Mouse (Mus musculus): ENCODE measurements at regions not wholly inside any gene's neighbourhood (a gene's known extent, or its start where the extent isn't known, plus 50 kb on each side); places are given as distances from the start of the nearest gene placed in this dataset.
A peak's percentile ranks its signal among the peaks of the same experiment; 100 is the strongest.

- DNase-seq (ENCODE audit: low read depth): no peak
These were observed 405.6 kb upstream of the Klf4 start for GRCm38 (mm10) chr4:55937833-55938232.

- no peak for DNase-seq (ENCODE audit: low read depth)
These were observed 397.0 kb upstream of the Klf4 start for GRCm38 (mm10) chr4:55929141-55929782.

- no peak for DNase-seq (ENCODE audit: low read depth)
These were observed 396.4 kb upstream of the Klf4 start for GRCm38 (mm10) chr4:55928670-55929069.

GRCm38 (mm10) chr4:55928196-55928595 lies 395.9 kb upstream of the Klf4 start:
- DNase-seq (ENCODE audit: low read depth): no peak

GRCm38 (mm10) chr4:55927391-55927790 lies 395.1 kb upstream of the Klf4 start:
- no peak for DNase-seq (ENCODE audit: low read depth)

GRCm38 (mm10) chr4:55924974-55925373 lies 392.7 kb upstream of the Klf4 start:
- DNase-seq (ENCODE audit: low read depth): no peak

- no peak for DNase-seq (ENCODE audit: low read depth)
These were observed 389.0 kb upstream of the Klf4 start for GRCm38 (mm10) chr4:55921217-55921616.

GRCm38 (mm10) chr4:55894116-55894885 lies 362.0 kb upstream of the Klf4 start:
- DNase-seq (ENCODE audit: low read depth): peak; percentile 48

GRCm38 (mm10) chr4:55891656-55892055 lies 359.4 kb upstream of the Klf4 start:
- no peak for DNase-seq (ENCODE audit: low read depth)

- DNase-seq (ENCODE audit: low read depth): no peak
These were observed 355.3 kb upstream of the Klf4 start for GRCm38 (mm10) chr4:55887581-55887980.

- DNase-seq (ENCODE audit: low read depth): no peak
These were observed 350.3 kb upstream of the Klf4 start for GRCm38 (mm10) chr4:55882541-55882940.

- DNase-seq (ENCODE audit: low read depth): peak; percentile 25
These were observed 343.0 kb upstream of the Klf4 start for GRCm38 (mm10) chr4:55875304-55875703.

- no peak for DNase-seq (ENCODE audit: low read depth)
These were observed 342.6 kb upstream of the Klf4 start for GRCm38 (mm10) chr4:55874875-55875274.

- DNase-seq (ENCODE audit: low read depth): no peak
These were observed 342.0 kb upstream of the Klf4 start for GRCm38 (mm10) chr4:55874276-55874675.

GRCm38 (mm10) chr4:55860055-55860454 lies 327.8 kb upstream of the Klf4 start:
- DNase-seq (ENCODE audit: low read depth): no peak

GRCm38 (mm10) chr4:55859211-55859761 lies 327.0 kb upstream of the Klf4 start:
- no peak for DNase-seq (ENCODE audit: low read depth)

- no peak for DNase-seq (ENCODE audit: low read depth)
These were observed 319.2 kb upstream of the Klf4 start for GRCm38 (mm10) chr4:55851430-55851829.

GRCm38 (mm10) chr4:55851027-55851426 lies 318.8 kb upstream of the Klf4 start:
- DNase-seq (ENCODE audit: low read depth): no peak

GRCm38 (mm10) chr4:55843727-55844401 lies 311.6 kb upstream of the Klf4 start:
- DNase-seq (ENCODE audit: low read depth): no peak

GRCm38 (mm10) chr4:55838568-55838967 lies 306.3 kb upstream of the Klf4 start:
- no peak for DNase-seq (ENCODE audit: low read depth)

- DNase-seq (ENCODE audit: low read depth): no peak
These were observed 291.9 kb upstream of the Klf4 start for GRCm38 (mm10) chr4:55824047-55824760.

GRCm38 (mm10) chr4:55823583-55823982 lies 291.3 kb upstream of the Klf4 start:
- no peak for DNase-seq (ENCODE audit: low read depth)
